Mouse (Mus musculus) bone marrow, adult 2 months (tissue): ENCODE results near the gene 4833439L19Rik.

ENCODE experiments used
- CTCF ChIP-seq: fragments of 200-500 bp; IDR thresholded peaks from 2 replicates; pipeline ENCODE4 v1.5.1; 2011; ENCODE audit warnings: low read length, control low read depth; ENCODE audit not compliant: control insufficient read depth, insufficient read depth
- POLR2A ChIP-seq: fragments of 200-500 bp; IDR thresholded peaks from 2 replicates; pipeline ENCODE4 v1.6.1; 2011; ENCODE audit warnings: low read depth, mild to moderate bottlenecking, control low read depth, low read length, borderline replicate concordance; ENCODE audit not compliant: control insufficient read depth

DNA sequence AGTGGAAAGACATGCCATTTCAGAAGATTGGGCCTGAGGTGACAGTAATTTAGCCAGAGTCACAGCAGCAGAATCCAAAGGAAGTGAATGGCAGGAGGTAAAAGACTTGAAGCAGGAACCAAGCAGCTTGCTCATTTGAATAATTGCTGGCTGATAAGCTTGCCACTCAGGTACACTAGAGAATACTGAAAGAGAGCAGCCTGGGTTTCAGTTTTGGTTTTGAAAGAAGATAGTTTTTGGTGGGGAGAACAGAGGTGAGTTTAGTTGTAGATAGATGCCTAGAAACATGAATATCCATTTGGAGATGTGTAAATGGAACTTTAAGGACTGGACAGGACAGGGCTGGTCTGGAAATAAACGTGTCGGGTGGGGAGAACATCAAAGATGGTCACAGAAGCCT lies 63.9 kb downstream of the 4833439L19Rik start:
- TF ChIP-seq POLR2A (no peak), CTCF (no peak)
